ENCODE assay signal across 12 mouse cellular contexts in genomic region chr17:25084835-25085385, GRCm38 (mm10). TPM values are rescaled to one million over a fixed set of nuclear protein-coding genes. Genes with fewer than 3 reads are reported as not detected.
DNase-seq lines count a peak whose midpoint lies in the region; ATAC-seq lines count a peak whose summit lies in the region.
"Had no signal": no experiment of that assay in that cellular context is flagged by ENCODE, and none has a peak within 500 bp of the region (broad histone marks: within the 10 kb centered on the region; RNA-seq: fewer than 3 reads in every experiment).

No protein-coding gene starts in this region.

- peaks cover 22% of the 10 kb centered on the region for H3K36me3 ChIP-seq in hindbrain, embryonic 12.5 days
- no peaks in the 10 kb centered on the region for H3K36me3 ChIP-seq in hindbrain, embryonic 11.5 days (ENCODE audit: control insufficient read depth, insufficient read depth, low read length)
- 0 out of 2 replicates have a peak, but pooled peaks cover 3% of the 10 kb centered on the region for H3K36me3 ChIP-seq in liver, embryonic 15.5 days (replicated peaks)

- H3K9ac ChIP-seq in hindbrain, embryonic 12.5 days, result no peak overlapping the region
- no peak overlapping the region for H3K9ac ChIP-seq in hindbrain, embryonic 11.5 days (ENCODE audit: low read depth, low read length)
- no peak overlapping the region for H3K9ac ChIP-seq in liver, embryonic 15.5 days

- H3K4me1 ChIP-seq in hindbrain, embryonic 12.5 days, result peaks cover 5% of the 10 kb centered on the region; the same call in 1 of the 2 replicates
- H3K4me1 ChIP-seq in hindbrain, embryonic 11.5 days (replicated peaks; ENCODE audit: control insufficient read depth, insufficient read depth, low read length), result no peaks in the 10 kb centered on the region
- H3K4me1 ChIP-seq in liver, embryonic 15.5 days (replicated peaks), result peaks cover 70% of the 10 kb centered on the region

- ATAC-seq in hindbrain, embryonic 12.5 days (ENCODE audit: low FRiP score), result no peak
- no peak for ATAC-seq in hindbrain, embryonic 11.5 days (ENCODE audit: low FRiP score)
- ATAC-seq in liver, embryonic 15.5 days (ENCODE audit: insufficient read depth), result no peak
- ATAC-seq in megakaryocyte-erythroid progenitor cell, adult 5-6 weeks (replicated peaks; ENCODE audit: low FRiP score, low TSS enrichment, poor library complexity, severe bottlenecking), result no peak

- H3K4me2 ChIP-seq in hindbrain, embryonic 12.5 days (replicated peaks), result no peak overlapping the region
- H3K4me2 ChIP-seq in hindbrain, embryonic 11.5 days (replicated peaks; ENCODE audit: low read depth, low read length), result no peak overlapping the region
- H3K4me2 ChIP-seq in liver, embryonic 15.5 days, result no peak overlapping the region

- no peaks in the 10 kb centered on the region for H3K27me3 ChIP-seq in hindbrain, embryonic 12.5 days
- H3K27me3 ChIP-seq in hindbrain, embryonic 11.5 days (ENCODE audit: control insufficient read depth, insufficient read depth, low read length), result no peaks in the 10 kb centered on the region
- no peaks in the 10 kb centered on the region for H3K27me3 ChIP-seq in liver, embryonic 15.5 days

- peak overlapping the region; percentile 76; the same call in 1 of the 2 replicates for H3K27ac ChIP-seq in hindbrain, embryonic 12.5 days
- no peak overlapping the region for H3K27ac ChIP-seq in hindbrain, embryonic 11.5 days (ENCODE audit: low read depth, low read length)
- H3K27ac ChIP-seq in liver, embryonic 15.5 days (replicated peaks), result peak overlapping the region; percentile 98

- 82% methylated on average over 13 of the region's 13 CpGs for WGBS in hindbrain, embryonic 12.5 days
- WGBS in hindbrain, embryonic 11.5 days, result 81% methylated on average over 13 of the region's 13 CpGs
- WGBS in liver, embryonic 15.5 days (ENCODE audit: insufficient replicate concordance), result 74% methylated on average over 13 of the region's 13 CpGs

- no peak for DNase-seq in hindbrain, embryonic 11.5 days (ENCODE audit: low spot score)
- peak; percentile 58 for DNase-seq in adrenal gland, postnatal 14 days
- DNase-seq in gastrocnemius, adult 18-20 months (ENCODE audit: low spot score), result peak; percentile 82
- no peak for DNase-seq in cerebellum, postnatal 36 days
- no peak for DNase-seq in layer of hippocampus, adult 9-11 months
- DNase-seq: kidney, adult 9 months had no signal

- no peaks in the 10 kb centered on the region for H3K9me3 ChIP-seq in hindbrain, embryonic 12.5 days (replicated peaks)
- no peaks in the 10 kb centered on the region for H3K9me3 ChIP-seq in hindbrain, embryonic 11.5 days (ENCODE audit: control insufficient read depth, low read length)
- H3K9me3 ChIP-seq in liver, embryonic 15.5 days (replicated peaks), result no peaks in the 10 kb centered on the region

- no peak overlapping the region for H3K4me3 ChIP-seq in hindbrain, embryonic 12.5 days
- no peak overlapping the region for H3K4me3 ChIP-seq in hindbrain, embryonic 11.5 days (ENCODE audit: low read depth, low read length)
- H3K4me3 ChIP-seq in liver, embryonic 15.5 days (replicated peaks), result no peak overlapping the region

RNA-seq across cellular contexts. Expression of gene Tmem204, which starts 1.5 kb away (rescaled TPM):
- 8.5 and 9.5 TPM in 2 replicates for polyA plus RNA-seq in hindbrain, embryonic 12.5 days (2016; fragmentation: Nextera tagmentation; extraction: Ambion mirVana)
- 9.3 and 10.7 TPM in 2 replicates for polyA plus RNA-seq in hindbrain, embryonic 11.5 days (2014; fragmentation: Nextera tagmentation; extraction: Ambion mirVana)
- total RNA-seq in adrenal gland, postnatal 14 days (2021), result 30.1 and 30.2 TPM in 2 replicates
- total RNA-seq in gastrocnemius, adult 18-20 months (2021), result 10 to 100 TPM; 10.8 to 18.8 TPM
- polyA plus RNA-seq in liver, embryonic 15.5 days (2015; fragmentation: Nextera tagmentation; extraction: Ambion mirVana), result 5.6 and 6.5 TPM in 2 replicates
- total RNA-seq in megakaryocyte-erythroid progenitor cell, adult 5-6 weeks (2014; fragmentation: Nextera tagmentation), result not detected in 2 replicates
- not detected in 2 replicates for total RNA-seq in megakaryocyte-erythroid progenitor cell, adult 5-6 weeks (2017)

RNA-seq across cellular contexts. Expression of gene Telo2, which starts 30.9 kb away (rescaled TPM):
- polyA plus RNA-seq in hindbrain, embryonic 12.5 days (2016; fragmentation: Nextera tagmentation; extraction: Ambion mirVana), result 42.5 and 43.2 TPM in 2 replicates
- polyA plus RNA-seq in hindbrain, embryonic 11.5 days (2014; fragmentation: Nextera tagmentation; extraction: Ambion mirVana), result 23.5 and 28.8 TPM in 2 replicates
- 19.9 and 27.3 TPM in 2 replicates for total RNA-seq in adrenal gland, postnatal 14 days (2021)
- 1 to 10 TPM; 4.0 to 6.0 TPM for total RNA-seq in gastrocnemius, adult 18-20 months (2021)
- 14.3 and 17.4 TPM in 2 replicates for polyA plus RNA-seq in liver, embryonic 15.5 days (2015; fragmentation: Nextera tagmentation; extraction: Ambion mirVana)
- total RNA-seq in megakaryocyte-erythroid progenitor cell, adult 5-6 weeks (2014; fragmentation: Nextera tagmentation), result 53.3 and 77.5 TPM in 2 replicates
- 38.5 and 38.9 TPM in 2 replicates for total RNA-seq in megakaryocyte-erythroid progenitor cell, adult 5-6 weeks (2017)

RNA-seq across cellular contexts. Expression of gene Ptx4, which starts 35.6 kb away (rescaled TPM):
- polyA plus RNA-seq in hindbrain, embryonic 12.5 days (2016; fragmentation: Nextera tagmentation; extraction: Ambion mirVana), result not detected in 2 replicates
- polyA plus RNA-seq in hindbrain, embryonic 11.5 days (2014; fragmentation: Nextera tagmentation; extraction: Ambion mirVana), result not detected in 2 replicates
- total RNA-seq in adrenal gland, postnatal 14 days (2021), result not detected in 2 replicates
- total RNA-seq in gastrocnemius, adult 18-20 months (2021), result 1 to 10 TPM; 1.1 to 1.5 TPM
- polyA plus RNA-seq in liver, embryonic 15.5 days (2015; fragmentation: Nextera tagmentation; extraction: Ambion mirVana), result 0.06 and 0.10 TPM in 2 replicates
- not detected in 2 replicates for total RNA-seq in megakaryocyte-erythroid progenitor cell, adult 5-6 weeks (2014; fragmentation: Nextera tagmentation)
- 2.4 TPM in 1 of 2 replicates, not detected in the other for total RNA-seq in megakaryocyte-erythroid progenitor cell, adult 5-6 weeks (2017)
- total RNA-seq: ES-E14; liver, adult 2 months had no signal
- polyA plus RNA-seq: liver, adult 2 months; neural tube, embryonic 11.5 days had no signal

RNA-seq across cellular contexts. Expression of gene Clcn7, which starts 48.3 kb away (rescaled TPM):
- polyA plus RNA-seq in hindbrain, embryonic 12.5 days (2016; fragmentation: Nextera tagmentation; extraction: Ambion mirVana), result 24.4 and 26.9 TPM in 2 replicates
- 16.6 and 18.7 TPM in 2 replicates for polyA plus RNA-seq in hindbrain, embryonic 11.5 days (2014; fragmentation: Nextera tagmentation; extraction: Ambion mirVana)
- 33.3 and 35.2 TPM in 2 replicates for total RNA-seq in adrenal gland, postnatal 14 days (2021)
- 10 to 100 TPM; 15.0 to 16.0 TPM for total RNA-seq in gastrocnemius, adult 18-20 months (2021)
- 10.7 TPM in 2 replicates for polyA plus RNA-seq in liver, embryonic 15.5 days (2015; fragmentation: Nextera tagmentation; extraction: Ambion mirVana)
- total RNA-seq in megakaryocyte-erythroid progenitor cell, adult 5-6 weeks (2014; fragmentation: Nextera tagmentation), result 17.6 and 18.7 TPM in 2 replicates
- 5.9 and 10.9 TPM in 2 replicates for total RNA-seq in megakaryocyte-erythroid progenitor cell, adult 5-6 weeks (2017)

Comparison
In these comparisons a context has a peak if more than half of its experiments do, and no peak if none do; other contexts are left out.
1. DNase-seq: peak in adrenal gland, postnatal 14 days (single experiment) and gastrocnemius, adult 18-20 months (single experiment); none in hindbrain, embryonic 11.5 days (single experiment), cerebellum, postnatal 36 days (0 of 2) and layer of hippocampus, adult 9-11 months (single experiment).
2. RNA of gene Tmem204, which starts 1.5 kb away (total RNA-seq): 30.1 to 30.2 TPM in adrenal gland, postnatal 14 days and 10.8 to 18.8 TPM in gastrocnemius, adult 18-20 months; not detected in megakaryocyte-erythroid progenitor cell, adult 5-6 weeks; every median in the first group is over 10 times any median in the second.